Mouse (Mus musculus): ENCODE results near the gene Brap.
"Not testable (repeated sequence)": the region's sequence is repeated elsewhere in the genome, so short reads cannot be mapped to it uniquely, and the experiment has no call there.

Gene Brap

DNA sequence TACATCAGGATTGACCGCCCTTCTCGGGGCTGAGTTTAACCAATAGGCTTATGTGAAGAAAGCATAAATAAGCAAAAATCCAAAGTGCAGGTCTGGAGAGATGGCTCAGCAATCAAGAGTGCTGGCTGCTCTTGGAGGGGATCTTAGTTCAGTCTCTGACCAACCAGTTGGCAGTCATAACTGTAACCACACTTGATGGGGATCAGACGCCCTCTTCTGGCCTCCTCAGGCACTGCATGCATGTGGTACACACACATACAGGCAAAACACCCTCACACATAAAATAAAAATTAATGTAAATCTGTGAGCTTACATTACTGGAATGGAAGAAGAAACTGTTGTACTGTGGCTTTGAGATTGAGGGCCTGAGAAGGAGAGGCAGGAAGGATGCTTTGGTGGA, 10.0 kb downstream of the Brap start:
- DNase-seq = no peak

DNA sequence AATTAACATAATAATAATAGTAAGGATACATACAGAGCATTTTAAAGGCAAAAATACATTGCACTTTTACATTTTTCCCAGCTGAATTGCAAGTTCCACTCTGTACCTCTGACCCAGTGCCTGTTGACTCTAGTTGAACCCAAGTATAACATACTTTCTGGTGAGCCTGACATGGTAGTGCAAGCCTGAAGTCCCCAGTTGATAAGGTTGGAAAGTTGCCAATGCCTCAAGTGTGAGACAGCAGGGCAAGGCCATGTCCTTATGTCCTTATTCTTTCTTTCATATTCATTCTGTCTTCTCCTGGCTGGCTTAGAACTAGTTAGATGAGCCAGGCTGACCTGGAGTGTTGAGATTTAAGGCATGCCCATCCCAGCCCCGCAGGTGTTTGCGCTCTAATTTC, 21.9 kb downstream of the Brap start:
- no peak for DNase-seq

DNA sequence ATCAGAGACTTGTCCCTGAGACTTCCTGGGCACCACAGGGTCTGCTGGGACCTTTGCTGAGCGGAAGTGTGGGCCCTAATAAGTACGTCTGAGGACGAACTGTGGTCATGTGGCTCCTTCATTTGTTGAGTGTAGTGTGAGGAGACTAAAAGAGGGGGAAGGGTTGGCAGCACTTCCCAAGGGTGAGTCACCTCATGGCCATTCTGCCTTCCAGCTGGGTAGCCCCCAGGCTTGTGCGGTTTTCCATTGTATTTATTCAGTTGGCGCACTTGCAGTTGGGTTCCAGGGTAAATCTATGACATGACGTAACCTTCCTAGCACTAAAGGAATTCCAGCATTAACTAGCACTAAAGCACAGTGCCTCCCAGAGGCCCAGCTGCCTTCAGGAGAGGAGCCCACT, 25.1 kb downstream of the Brap start:
- DNase-seq = no peak

DNA sequence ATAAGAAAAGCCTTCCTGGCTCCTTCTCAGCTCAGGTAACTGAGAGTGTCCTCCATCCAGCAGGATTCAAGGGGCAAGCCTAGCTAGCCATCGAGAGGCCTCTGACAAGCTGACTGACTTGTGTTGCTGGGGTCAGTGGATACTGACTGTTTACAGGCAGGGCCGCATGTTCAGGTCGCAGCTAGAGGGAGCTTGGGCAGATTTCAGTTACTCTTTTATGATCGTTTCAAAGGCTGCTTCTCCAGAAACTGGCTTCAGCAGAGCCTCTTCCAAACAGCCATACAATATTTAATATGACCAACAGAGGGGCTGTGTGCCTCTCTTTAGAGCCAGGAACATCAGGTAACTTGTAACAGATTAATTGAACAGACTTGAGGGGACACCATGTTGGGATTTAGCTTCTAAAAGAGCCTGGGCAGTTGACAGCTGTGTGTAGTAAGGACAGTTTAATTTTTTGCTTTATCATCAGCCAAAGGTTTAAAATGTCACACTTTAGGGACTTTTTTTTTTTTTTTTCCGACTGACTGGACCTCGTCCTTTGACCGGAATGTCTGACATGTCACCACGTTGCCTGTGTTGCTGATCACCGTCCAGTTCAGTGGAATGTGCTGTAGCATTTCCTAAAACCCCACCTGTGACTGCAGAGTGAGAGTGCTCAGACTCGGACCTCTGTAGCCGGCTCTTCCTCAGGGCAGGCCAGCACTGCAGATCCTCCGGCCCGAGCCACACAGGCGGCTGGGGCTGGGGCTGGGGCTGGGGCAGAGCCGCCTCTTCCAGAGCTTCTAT, 25.9 kb downstream of the Brap start:
- DNase-seq = no peak

DNA sequence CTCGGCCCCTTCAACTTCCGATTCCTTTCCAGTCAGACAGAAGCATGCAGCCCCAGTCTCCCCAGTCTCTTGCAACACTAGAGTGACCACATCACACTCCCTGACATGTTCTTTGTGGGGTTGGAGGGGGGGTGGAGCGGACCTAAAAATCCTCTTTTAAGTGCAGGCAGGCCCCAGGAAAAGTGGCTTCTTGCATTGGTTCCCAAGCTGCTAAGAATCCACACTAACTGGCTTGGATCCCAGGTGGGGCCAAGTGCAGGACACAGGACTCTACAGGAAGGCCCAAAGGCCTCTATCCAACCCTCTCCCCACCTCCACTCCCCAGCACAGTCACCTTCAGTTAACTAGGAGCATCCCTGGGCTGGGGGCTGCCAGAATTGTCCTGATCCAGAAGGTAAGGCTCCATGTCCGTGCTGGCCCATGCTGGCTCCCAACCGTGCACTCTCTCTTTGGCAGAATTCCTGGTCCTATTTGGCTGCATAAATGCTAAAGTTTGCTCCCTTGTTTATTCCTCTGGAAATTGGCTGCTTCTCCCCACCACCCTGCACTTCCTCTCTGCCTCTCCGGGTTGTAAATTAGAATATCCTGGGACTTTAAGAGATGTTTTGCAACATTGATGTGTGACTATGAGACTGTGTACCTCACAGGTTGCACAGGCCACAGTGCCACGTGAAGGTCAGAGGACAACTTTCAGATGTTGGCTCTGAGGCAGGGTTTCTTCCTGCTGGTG, 30.3 kb downstream of the Brap start:
- DNase-seq = peak; percentile 18

DNA sequence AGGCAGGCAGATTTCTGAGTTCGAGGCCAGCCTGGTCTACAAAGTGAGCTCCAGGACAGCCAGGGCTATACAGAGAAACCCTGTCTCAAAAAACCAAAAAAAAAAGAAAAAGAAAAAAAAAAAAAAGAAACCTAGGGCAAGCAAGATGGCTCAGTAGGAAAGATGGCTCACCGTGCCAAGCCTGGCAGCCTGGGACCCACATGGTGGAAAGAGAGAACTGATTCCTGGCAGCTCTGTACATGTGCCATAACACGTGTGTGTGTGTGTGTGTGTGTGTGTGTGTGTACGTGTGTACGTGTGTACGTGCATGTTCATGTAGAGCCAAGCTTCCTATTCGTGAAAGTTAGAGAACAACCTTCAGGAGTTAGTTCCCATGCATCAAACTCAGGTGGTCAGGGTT, 31.1 kb downstream of the Brap start:
- DNase-seq = not testable (repeated sequence)

DNA sequence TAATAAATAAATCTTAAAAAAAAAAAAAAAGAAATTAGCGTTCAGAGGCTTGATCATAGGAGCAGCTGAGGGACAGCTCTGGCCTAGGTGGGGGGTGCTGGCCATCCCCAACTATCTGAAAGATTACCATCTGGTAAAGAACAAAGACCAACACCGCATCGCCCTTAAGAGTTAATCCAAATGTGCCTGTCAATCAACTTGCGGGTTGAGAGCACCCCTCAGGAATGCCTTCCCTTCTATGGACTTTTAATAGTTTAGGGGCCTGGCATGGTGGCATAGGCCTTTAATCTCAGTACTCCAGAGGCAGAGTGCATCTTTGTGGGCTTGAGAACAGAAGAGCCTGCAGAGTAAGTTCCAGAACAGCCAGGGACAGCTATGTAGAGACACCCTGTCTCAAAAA, 32.5 kb downstream of the Brap start:
- no peak for DNase-seq

DNA sequence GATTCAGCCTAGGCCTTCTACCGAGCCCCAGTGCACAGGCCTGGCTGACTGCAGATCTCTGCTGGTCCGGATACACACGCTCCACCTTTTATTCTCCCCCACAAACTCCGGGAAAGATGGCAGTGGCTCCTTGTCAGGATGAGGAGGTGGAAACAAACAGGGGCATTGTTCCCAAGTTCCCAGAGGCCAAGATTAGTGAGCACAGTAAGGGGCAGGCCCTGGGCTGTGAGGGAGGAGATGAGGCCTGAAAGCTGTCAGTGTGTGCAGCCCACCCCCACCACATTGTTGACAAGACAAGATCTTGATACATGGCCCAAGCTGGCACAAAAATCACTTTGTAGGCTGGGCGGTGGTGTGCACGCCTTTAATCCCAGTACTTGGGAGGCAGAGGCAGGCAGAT, 36.4 kb downstream of the Brap start:
- DNase-seq = no peak

DNA sequence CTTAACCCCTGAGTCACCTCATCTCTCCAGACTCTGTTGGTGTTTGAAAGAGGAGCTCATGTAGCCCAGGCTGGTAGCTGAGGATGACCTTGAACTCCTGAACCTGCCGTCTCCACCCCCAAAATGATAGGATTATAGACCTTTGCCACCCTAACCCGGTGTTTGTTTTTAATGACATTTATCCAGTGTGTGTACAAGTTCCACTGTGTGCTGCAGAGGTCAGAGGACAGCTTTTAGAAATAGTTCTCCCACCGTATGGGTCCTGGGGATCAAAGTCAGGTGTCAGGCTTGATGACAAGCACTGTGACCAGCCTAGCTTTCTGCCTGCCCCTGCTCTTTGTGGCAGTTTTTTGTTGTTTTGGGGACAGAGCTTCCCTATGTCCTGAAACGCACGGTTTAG, 39.5 kb downstream of the Brap start:
- no peak for DNase-seq

DNA sequence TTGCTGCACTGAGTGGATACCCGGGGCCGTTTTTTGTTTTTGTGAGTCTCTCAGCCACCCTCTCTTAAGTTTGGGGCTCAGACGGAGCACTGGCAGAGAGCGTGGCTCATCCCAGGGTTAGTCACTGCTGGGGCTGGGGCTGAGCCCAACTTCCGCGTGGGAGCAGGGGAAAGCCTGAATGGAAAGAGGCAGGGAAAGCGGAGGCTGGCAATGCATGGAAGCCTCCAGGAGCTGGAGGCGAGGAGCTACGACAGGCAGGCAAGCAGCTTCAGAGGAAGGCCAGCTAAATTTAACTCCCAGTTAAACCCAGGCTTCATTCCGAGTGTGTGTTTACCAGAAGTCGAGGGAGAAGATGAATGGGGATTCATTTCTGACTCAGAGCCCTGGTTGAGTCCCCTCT, 40.1 kb downstream of the Brap start:
- no peak for DNase-seq

DNA sequence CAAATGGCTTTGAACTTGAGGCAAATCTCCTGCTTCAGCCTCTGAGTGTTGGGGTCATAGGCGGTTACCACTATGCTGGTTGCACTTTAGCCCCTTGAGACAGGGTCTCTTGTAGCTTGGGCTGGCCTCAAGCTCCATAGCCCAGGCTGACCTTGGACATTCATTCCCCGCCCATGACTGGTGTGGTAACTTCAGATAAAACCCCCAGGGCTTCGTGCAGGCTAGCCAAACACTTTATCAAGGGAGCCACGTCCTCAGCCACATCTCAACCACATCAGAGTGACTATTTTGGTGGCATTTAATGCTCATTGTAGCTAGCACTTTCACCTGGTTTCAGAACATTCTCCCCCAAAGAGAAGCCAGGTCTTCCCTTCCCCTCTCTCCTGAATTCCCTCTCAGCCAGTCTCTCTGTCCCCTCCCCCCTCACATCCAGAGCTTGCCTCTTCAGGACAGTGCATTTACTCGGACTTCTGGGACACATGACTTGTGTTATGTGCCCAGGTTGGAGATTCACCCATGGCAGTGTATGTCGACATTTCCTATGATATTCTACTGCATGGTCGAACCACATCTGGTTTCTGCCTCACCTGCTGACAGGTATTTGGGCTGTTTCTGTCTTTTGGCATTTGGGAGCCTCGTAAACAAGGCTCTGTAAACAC, 40.9 kb downstream of the Brap start:
- no peak for DNase-seq

DNA sequence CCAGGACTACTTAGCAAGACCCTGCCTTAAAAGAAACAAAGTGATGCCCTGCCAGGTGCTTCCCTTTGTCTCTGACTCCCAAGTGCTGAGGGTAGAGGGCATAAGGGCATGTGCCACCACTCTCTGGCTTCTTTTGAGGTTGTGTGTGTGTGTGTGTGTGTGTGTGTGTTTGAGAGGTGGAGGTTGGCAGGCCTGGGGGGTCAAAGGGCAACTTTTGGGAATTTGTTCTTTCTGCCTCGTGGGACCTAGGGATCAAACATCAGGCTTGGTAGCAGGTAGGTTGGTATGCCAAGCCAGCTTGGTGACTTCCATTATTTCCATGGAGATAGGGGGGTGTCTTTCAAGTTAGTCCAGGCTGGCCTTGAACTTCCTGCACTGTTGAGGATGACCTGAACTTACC, 43.0 kb downstream of the Brap start:
- DNase-seq = no peak

DNA sequence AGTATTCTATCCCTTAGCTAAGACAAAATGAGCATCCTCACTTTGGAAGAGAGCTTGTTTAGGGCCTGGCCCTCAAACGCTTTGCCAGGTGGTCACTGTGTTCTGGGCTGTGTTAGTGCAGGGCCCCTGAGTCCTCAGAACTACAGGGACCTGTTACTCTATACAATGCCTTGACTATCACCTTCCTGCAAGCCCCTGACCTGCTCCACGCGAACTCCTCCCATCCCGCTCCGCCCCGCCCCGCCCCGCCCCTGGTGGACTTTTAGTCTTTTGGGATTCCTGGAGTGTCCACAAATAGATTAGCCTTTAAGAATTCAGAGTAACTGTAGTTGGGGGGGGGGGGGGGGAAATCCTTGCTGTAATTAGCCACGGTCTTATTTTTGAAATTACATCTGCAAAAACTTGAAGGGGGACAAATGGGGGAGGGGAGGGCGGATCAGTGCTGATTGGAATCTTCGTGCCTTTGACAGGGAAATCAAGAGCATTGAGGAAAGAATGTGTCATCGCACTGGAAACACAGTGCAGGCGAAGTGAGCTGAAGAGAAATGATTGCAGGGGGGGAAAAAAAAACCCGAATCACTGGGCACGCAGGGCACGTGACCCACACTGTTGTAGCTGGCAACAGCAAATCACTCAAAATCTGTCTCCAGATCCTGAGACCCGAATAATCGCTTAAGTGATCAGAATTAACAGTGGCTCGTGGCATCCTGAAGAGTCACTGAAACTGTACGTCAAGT, 44.3 kb downstream of the Brap start:
- DNase-seq = no peak

DNA sequence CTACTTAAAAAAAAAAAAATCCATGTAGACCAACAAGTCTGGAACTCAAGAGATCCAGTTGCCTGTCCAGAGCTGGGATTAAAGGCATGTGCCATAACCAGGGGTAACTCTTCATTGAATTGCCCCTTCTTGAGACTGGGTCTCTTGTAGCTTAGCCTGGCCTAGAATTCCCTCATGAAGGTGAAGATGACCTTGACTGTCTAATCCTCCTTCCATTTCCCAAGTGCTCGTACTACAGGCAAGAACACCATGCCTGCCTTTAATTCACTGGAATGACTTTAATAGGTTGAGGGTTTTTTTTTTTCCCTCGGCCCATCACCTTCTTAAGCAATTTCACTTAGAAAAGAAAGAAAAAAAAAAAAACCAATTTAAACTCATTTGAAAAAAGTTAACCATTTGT, 50.0 kb downstream of the Brap start:
- DNase-seq = no peak

DNA sequence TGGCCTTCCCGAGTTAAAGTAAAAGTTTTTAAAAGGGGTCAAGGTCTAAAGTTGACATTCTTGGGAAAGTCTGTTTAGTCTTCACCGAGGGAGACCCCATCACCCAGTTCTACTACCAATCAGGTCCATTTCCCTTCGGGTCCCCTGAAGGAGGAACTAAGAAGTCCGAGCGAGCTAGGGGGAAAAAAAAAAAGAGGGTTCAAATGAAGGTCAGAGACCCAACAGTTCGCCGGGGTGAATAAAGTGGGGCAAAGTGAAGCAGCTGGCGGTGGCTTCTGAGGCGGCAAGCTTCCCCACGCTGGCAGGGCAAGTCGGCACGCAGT, 50.4 kb downstream of the Brap start:
- no peak for DNase-seq

DNA sequence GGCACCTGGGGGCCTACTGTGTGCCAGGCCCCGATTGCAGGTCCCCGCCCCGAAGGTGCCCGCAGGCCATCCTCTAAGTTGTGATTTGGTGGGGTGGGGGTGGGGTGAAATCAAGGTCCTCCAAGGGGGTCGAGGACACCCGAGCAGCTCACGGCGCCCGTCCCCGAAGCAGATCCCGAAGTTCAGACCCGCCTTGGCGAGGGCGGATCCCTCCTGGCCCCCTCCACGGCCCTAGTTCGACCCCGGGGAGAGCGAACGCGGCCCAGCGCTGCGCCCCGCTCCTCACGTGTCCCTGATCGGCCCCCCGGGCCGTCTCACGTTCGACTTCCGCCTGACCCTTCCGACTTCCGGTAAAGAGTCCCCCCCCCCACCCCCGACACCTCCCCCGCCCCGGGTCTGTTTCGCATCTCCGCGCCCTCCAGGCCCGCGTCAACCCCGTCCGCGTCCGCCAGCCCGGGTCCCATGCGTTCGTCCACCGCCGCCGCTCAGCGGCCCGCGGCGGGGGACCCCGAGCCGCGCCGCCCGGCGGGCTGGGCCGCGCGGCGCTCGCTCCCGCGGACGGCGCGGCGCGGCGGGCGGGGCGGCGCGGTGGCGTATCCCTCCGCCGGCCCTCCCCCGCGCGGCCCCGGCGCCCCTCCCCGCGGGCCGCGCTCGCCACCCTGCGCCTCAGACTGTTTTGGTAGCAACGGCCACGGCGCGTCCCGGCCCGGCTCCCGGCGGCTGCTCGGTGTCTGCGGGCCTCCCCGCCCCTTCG, 51.0 kb downstream of the Brap start, which contains the start of gene Atxn2:
Gene Atxn2, plus strand, starts transcription at position 164 of the 754 bp plus-strand sequence.
- peak; percentile 85 for DNase-seq

DNA sequence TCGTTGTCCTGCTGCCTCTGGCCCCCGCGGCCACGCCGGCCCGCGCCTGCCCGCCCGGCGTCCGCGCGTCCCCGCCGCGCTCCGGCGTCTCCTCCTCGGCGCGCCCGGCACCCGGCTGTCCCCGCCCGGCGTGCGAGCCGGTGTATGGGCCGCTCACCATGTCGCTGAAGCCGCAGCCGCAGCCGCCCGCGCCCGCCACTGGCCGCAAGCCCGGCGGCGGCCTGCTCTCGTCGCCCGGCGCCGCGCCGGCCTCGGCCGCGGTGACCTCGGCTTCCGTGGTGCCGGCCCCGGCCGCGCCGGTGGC, 51.5 kb downstream of the Brap start:
- DNase-seq = peak; percentile 78

DNA sequence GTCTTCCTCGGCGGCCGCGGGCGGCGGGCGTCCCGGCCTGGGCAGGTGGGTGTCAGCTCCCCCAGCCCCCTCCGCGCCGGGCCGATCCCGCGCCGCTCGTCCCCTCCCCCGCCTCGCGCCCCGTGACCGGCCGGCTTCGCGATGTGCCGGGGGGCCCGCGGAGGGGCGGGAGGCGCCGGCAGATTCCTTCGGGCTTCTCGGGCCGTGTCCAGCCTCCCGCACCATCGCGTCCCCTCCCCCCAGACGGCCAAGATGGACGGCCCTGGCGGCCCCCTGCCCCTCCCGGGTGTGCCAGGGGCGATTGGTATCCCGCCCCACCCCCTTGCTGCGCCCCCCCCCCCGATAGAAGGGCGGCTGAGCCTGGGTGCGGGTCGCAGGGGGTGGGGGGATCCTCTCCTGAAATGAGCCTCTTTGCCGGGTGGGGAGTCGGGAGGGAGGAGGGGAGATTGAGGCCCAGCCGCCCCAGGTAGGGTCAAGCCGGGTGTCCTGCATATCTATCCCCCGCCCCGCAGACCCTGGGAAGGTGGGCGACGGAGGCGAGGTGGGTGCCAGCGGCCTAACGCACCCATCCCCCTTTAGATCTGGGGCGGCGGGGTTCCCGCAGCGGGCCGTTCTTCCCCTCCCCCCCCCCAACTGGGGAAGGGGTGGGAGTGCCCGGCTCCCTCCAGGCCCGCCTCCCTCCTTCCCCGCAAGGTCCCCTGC, 52.0 kb downstream of the Brap start:
- DNase-seq = peak; percentile 60

DNA sequence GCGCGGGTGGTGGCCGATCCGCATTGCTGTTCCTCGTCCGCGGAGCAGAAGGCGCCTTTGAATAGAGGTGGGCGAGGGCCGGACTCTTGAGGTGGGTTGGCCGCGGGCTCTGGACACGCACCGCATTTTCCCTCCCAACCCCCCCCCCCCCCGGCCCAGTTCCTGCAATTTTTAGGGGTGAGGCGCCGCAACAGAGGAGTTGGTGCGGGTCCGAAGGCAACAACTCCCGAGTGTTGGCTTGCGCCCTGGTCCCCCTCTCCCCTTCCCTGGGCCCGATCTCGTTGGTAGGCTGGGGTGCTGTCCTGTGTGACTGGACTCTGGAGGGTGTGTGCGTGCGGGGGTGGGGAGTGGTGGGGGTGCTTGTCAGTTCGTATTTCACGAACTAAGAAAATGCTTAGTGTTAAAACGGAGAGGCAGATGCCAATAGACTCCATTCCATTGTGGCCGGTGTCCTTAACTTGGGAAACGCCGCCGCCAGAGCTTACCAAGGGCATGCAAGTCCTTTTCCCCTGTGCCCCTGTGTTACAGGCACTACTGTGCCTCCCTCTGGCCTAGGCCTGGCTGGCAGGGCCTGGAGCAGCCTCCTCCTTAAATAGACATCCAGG, 52.7 kb downstream of the Brap start:
- DNase-seq = peak; percentile 49

DNA sequence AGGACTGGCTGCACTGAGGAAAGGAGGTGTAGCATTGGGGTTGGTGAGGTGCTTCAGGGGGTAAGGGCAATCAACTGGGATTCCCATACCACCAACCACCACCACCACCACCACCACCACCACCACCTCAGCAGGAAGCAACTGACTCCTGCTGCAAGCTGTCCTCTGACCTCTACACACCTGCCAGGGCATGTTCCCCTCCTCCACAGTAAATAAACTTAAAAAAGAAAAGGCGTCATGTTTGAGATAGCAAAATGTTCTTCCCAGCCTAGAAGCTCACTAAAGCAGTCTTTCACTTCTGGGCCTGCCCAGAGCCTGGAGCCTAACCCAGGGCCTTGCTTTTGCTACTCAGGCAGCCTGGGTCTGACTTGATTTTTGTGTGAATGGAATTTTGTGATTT, 54.0 kb downstream of the Brap start:
- no peak for DNase-seq

DNA sequence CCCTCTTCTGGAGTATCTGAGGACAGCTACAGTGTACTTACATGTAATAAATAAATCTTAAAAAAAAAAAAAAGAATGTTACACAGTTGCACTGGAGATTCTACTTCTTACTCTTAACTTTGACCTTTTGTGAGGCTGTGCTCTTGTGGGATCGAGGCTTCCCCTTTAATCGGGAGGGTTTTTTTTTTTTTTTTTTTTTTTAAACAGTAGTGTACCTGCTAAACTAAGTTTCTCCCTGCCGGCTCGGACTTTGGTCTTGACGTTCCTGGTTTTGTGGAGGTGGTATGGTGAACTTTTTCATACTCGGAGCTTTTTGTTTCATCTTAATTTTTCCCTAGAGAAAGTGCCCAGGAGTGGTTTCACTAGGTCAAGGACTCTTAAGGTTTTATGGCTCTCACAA, 54.6 kb downstream of the Brap start:
- DNase-seq = no peak

DNA sequence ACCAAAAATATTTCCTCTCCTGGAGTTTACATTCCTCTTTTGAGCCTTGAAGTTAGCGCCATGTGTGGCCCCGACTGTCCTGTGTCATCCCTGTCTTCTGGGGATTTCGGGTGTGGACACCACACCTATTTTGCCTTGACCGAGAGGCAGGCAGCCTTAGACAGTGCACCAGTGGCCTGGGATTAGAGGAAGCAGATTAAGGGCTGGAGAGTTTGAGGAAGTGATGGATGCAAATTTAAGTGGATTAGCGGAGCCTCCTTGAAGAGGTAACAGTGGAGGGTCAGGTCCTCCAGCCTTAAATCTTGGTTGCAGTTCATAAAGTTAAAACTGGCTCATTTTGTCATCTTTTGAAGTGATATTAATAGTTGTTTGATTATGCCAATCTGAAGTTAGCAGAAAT, 58.1 kb downstream of the Brap start:
- DNase-seq = no peak
